Mouse (Mus musculus) fibroblast of lung, adult 2 months (primary cell): ENCODE measurements at regions not wholly inside any gene's neighbourhood (a gene's known extent, or its start where the extent isn't known, plus 50 kb on each side); places are given as distances from the start of the nearest gene placed in this dataset.

Experiments
- DNase-seq: peaks from one replicate; pipeline ENCODE4 v3.0.0-alpha.2; 2011; ENCODE audit warnings: low read depth

- DNase-seq, result no peak
Observed at GRCm38 (mm10) chr3:131698070-131698750, 133.6 kb downstream of the Papss1 start.

- DNase-seq, result peak; percentile 51
Observed at GRCm38 (mm10) chr3:131703134-131703533, 138.6 kb downstream of the Papss1 start.

GRCm38 (mm10) chr3:131713532-131713931 lies 149.0 kb downstream of the Papss1 start:
- DNase-seq, result no peak

GRCm38 (mm10) chr3:131718761-131719160 lies 154.2 kb downstream of the Papss1 start:
- no peak for DNase-seq

DNA sequence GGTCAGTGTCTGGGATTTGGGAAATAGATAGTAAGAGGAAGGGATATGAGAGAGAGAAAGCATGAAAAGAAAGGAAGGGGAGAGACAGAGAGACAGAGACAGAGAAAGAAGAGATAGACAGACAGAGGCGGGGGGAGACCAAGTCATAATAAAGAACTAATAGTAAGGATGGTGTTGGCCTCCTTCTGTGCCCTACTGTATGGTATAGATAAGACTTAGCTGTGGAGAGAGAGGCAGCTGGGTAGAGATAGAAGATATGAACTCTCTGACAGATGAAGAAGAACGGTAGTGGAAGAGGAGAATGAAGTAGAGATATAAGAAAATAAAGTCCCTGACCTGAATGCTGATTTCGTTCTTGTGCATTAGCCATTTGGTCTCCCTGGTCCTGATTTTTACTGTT lies 164.1 kb downstream of the Papss1 start:
- DNase-seq, result no peak

DNA sequence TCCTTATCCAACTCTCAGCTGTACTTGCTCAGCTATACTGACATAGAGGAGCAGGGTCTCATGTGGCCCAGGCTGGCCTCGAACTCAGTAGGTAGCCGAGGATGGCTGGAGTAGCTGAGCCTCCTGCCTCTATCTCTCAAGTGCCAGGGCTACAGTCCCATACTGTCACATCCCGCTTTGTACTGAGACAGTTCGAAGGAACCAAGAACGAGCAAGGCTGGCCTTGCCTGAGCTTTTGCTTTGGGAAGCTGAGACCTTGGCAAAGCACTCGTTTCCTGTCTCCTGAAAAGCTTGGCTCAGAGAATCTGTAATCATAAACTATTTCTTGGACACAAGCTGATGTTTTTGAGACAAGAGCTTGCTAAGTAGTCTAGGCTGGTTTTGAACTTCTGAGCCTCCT lies 169.7 kb downstream of the Papss1 start:
- no peak for DNase-seq

GRCm38 (mm10) chr3:131737461-131737860 lies 172.9 kb downstream of the Papss1 start:
- DNase-seq, result no peak

GRCm38 (mm10) chr3:131737953-131738598 lies 173.5 kb downstream of the Papss1 start:
- DNase-seq, result no peak

DNA sequence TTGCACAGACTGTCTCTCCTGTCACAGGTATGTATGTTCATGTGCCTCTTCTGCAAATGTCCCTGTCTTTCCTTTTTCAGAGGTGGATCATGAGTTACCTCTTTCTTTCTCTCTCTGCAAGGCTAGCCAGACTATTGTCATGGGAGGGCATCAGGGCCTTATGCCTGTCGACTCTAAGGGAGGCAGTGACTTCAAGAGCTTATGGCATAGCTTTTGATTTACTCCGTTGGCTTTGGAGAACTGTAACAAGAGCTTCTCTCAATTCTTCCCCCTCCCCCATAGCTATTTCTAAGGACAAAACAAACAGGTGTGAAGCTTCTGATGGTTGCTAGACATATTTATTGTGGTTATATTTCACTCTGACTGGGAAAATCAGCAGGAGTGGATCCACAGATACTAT lies 191.0 kb downstream of the Papss1 start:
- DNase-seq, result no peak

- DNase-seq, result no peak
Observed at GRCm38 (mm10) chr3:131756126-131756525, 191.6 kb downstream of the Papss1 start.

- DNase-seq, result no peak
Observed at GRCm38 (mm10) chr3:131769976-131770375, 205.4 kb downstream of the Papss1 start.

GRCm38 (mm10) chr3:131770486-131770885 lies 205.9 kb downstream of the Papss1 start:
- no peak for DNase-seq

DNA sequence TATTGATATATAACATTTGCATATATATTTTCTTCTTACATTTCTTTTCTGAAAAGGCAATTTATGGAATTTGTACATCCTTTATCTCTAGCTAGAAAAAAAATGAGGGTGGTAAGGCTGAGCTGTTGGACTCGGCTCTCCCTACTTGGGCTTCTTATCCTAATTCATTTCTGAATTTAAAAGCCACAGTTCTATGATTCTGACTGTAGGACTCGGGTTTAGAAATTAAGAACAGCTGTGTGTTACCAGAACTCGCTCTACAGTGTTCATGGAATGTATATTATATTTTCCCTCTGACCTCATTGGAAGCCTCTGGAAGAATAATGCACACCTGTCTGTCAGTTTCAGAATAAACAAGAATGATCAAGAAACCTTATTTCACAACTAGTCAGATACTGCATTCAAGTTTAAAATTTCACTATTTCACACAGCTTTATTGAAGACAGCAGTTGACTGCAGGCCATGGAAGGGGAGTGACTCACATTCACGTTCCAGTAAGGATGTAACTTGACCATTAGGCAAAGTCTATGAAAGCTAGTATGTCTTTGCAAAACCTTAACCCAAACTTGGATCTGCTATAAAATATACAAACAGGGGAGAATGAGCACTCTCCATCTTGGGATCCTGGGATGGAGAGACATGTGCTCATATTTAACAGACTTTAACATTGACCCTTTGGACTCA lies 207.4 kb downstream of the Papss1 start:
- DNase-seq, result peak; percentile 57

DNA sequence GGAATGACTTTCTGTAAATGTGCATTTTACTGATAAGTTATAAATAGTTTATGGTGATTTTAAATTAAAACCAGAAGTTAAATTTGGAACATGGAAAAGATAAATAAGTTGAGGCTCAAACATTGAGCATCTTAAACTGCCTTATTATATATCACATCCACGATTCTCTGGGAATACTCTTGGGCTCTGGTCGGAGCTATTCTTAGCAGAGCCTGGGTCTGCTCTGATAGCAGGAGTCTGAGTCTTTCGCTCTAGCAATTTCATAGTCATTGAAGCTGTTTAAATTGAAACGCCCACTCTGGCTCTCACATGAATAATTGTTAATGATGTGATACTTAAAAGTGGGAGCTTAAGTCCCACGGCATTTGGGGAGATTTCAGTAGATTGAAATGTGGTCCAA lies 208.0 kb downstream of the Papss1 start:
- DNase-seq, result no peak

DNA sequence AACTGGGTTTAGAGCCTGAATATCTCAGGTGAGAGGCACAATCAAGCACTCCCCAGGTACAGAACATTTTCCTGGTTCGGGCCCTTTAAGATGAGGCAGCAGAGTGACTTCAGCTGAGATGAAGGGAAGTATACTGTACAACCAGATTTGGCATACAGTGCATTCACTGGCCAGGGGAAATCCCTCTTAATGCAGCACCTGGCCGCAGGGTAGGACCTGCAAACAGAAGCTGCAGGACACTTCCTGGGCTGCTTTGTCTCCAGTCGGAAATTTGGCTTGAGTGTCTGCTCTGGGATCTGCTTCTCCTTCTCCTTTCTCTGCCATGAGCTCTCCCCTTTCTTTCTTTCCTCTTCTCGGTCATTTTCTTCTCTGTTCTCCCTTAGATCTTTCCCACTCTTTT lies 210.9 kb downstream of the Papss1 start:
- no peak for DNase-seq

- no peak for DNase-seq
Observed at GRCm38 (mm10) chr3:131776650-131777049, 212.1 kb downstream of the Papss1 start.

DNA sequence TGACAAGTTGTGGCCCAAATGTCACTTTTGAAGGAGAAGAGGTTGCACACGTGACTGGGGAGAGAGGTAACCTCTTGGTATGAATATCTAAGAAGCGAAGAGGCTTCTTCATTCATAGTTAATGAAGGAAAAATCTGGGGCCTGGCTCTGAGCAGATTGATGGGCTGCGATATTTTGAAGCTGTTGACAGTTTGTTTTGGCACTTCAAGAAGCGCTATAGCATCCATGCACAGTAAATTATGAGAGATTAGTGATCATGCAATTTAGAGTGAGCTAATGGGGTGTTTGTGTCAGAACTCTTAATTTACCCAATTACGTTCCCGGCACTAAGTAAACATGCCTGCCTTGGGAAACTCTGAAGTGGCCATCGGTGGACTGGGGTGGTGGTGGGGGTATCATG lies 215.2 kb downstream of the Papss1 start:
- DNase-seq, result no peak

DNA sequence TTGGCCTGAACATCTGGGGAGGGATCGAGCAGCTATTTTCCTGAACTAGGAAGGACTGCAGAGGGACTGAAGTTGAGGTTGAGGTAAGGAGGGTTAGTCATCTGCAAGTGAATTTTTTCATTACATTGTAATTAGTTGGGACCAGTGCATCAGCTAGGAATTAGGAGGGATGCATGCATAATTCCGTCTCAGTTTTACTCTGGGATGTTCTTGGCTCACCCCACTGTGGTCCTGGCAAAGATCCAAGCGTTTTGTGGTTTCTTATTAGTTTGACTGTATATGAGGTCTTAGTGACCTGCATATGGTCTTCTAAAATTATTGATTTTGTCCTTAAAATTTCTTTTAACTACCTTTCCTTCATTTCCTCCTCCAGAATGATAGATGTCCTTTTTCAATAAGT lies 221.0 kb downstream of the Papss1 start:
- DNase-seq, result no peak

DNA sequence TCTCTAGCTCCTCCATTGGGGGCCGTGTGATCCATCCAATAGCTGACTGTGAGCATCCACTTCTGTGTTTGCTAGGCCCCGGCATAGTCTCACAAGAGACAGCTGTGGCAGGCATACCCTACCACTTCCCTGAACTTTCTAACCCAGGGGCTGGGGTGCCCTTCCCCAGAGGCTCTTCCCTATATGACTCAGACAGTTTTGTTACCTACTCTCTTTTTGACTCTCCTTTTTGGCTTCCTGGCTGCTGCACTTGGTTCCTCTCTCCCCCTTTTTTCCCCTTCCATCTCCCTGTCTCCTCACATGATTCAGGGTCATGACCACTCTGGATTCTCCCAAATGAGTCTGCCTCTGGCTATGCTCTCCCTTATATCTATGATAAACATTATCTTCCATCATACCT lies 223.8 kb downstream of the Papss1 start:
- DNase-seq, result no peak

- DNase-seq, result no peak
Observed at GRCm38 (mm10) chr3:131789177-131789576, 224.6 kb downstream of the Papss1 start.

DNA sequence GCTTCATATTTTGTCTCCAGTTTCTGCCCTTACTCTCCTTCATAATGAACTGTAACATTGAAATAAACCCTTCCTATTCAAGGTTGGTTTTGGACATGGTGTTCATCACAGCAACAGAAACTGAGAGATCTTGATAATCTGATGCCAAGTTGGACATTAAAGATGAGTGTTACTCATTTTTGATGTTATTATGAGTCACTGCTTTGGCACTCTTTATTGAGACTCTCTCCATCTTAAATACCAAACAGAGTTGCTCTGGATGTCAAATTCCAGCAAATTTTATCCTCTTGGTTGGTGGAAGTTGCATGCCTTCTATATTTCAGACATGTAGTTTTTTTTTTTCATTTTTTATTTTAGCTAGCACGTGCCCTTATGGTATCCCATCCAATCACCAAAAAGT lies 229.5 kb downstream of the Papss1 start:
- no peak for DNase-seq

DNA sequence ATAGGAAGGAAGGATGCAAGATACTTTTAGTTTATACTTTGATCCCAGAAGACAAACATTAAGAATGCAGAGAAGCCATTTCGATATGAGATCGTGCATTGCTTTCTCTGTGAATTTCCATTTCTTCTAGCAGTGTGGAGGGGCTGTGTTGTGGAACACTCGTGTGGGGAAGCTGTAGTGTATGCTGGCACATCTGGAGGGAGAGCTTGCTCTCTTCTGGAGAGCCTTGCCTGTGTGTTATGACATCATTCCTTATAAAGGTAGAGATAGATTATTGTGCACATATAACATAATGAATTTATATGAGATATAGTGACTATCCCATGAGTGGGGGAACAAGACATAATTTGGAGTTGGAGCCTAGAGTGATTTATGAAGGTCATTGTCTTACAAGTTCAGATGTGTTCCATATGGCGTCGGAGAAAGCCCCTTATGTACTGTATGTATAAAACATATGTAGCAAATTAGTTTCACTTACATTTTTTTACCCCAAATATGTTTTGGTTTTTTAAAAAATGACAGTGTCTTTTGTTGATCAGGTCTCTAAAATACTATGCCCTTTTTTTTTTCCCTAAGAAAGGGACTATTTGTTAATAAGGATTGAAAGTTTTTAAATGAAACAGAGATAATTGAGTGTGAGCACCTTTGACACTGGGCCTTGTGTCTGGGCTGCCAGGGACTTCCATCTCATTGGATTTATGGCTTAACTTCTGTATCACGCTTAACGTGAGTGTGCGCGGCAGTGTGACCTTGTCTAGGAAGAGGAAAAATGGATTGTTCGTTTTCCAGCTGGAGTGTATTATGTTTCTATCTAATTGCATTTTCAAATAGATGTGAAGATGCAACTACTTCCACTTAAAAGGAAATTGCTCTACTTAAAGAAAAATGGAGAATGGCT lies 230.8 kb downstream of the Papss1 start:
- no peak for DNase-seq
